Mouse (Mus musculus): Measurements from ENCODE around the gene Ppm1n. TPM values are rescaled to one million over a fixed set of nuclear protein-coding genes. Genes with fewer than 3 reads are reported as not detected.

The Ppm1n gene
- polyA plus RNA-seq, 1 experiment from 2014 or later: 0.80 TPM

- 48% methylated on average over 16 of the region's 16 CpGs for WGBS
- ATAC-seq: no peak
- Histone ChIP-seq H3K4me1 (peaks cover 58% of the 10 kb centered on the region), H3K27me3 (peaks cover 61% of the 10 kb centered on the region), H3K9ac (no peak overlapping the region), H3K36me3 (ENCODE audit: poor library complexity, severe bottlenecking) (no peaks in the 10 kb centered on the region), H3K9me3 (replicated peaks) (no peaks in the 10 kb centered on the region), H3K4me3 (no peak overlapping the region), H3K27ac (no peak overlapping the region), H3K4me2 (no peak overlapping the region)
Observed at GRCm38 (mm10) chr7:19305796-19306765, 26.2 kb upstream of the Ppm1n start.

GRCm38 (mm10) chr7:19305413-19305735 is 25.5 kb upstream of the Ppm1n start:
- H3K9ac ChIP-seq: no peak overlapping the region
- WGBS: 10% methylated on average over 6 of the region's 6 CpGs
- no peak for ATAC-seq
- peak overlapping the region; percentile 39 for H3K4me3 ChIP-seq
- H3K27me3 ChIP-seq: peaks cover 61% of the 10 kb centered on the region
- H3K27ac ChIP-seq: no peak overlapping the region
- no peaks in the 10 kb centered on the region for H3K36me3 ChIP-seq (ENCODE audit: poor library complexity, severe bottlenecking)
- no peaks in the 10 kb centered on the region for H3K9me3 ChIP-seq (replicated peaks)
- H3K4me2 ChIP-seq: peak overlapping the region; percentile 59; the same call in 1 of the 2 replicates
- H3K4me1 ChIP-seq: peaks cover 56% of the 10 kb centered on the region

GRCm38 (mm10) chr7:19304501-19305412 is 24.9 kb upstream of the Ppm1n start:
- peaks cover 61% of the 10 kb centered on the region for H3K27me3 ChIP-seq
- WGBS: 2% methylated on average over 48 of the region's 48 CpGs
- H3K9ac ChIP-seq: peak overlapping the region; percentile 50

GRCm38 (mm10) chr7:19303770-19304169 is 23.9 kb upstream of the Ppm1n start:
- peaks cover 61% of the 10 kb centered on the region for H3K27me3 ChIP-seq

More at GRCm38 (mm10) chr7:19304501-19305412, 24.9 kb upstream of the Ppm1n start:
- Histone ChIP-seq H3K4me1 (peaks cover 54% of the 10 kb centered on the region), H3K4me2 (peak overlapping the region; percentile 59), H3K9me3 (replicated peaks) (no peaks in the 10 kb centered on the region), H3K36me3 (ENCODE audit: poor library complexity, severe bottlenecking) (no peaks in the 10 kb centered on the region), H3K4me3 (peak overlapping the region; percentile 39), H3K27ac (no peak overlapping the region)
- ATAC-seq: no peak

GRCm38 (mm10) chr7:19303046-19303305 is 23.1 kb upstream of the Ppm1n start:
- H3K27me3 ChIP-seq: peaks cover 61% of the 10 kb centered on the region
- WGBS: 75% methylated on average over 12 of the region's 12 CpGs
- H3K4me1 ChIP-seq: peaks cover 40% of the 10 kb centered on the region
- H3K27ac ChIP-seq: no peak overlapping the region
- no peak for ATAC-seq
- H3K9ac ChIP-seq: no peak overlapping the region
- no peaks in the 10 kb centered on the region for H3K9me3 ChIP-seq (replicated peaks)
- H3K36me3 ChIP-seq (ENCODE audit: poor library complexity, severe bottlenecking): no peaks in the 10 kb centered on the region
- H3K4me2 ChIP-seq: no peak overlapping the region
- H3K4me3 ChIP-seq: no peak overlapping the region

More at GRCm38 (mm10) chr7:19303770-19304169, 23.9 kb upstream of the Ppm1n start:
- Histone ChIP-seq H3K9me3 (replicated peaks) (no peaks in the 10 kb centered on the region), H3K36me3 (ENCODE audit: poor library complexity, severe bottlenecking) (no peaks in the 10 kb centered on the region), H3K4me1 (peaks cover 44% of the 10 kb centered on the region), H3K27ac (no peak overlapping the region), H3K4me3 (peak overlapping the region; percentile 39), H3K9ac (peak overlapping the region; percentile 48; the same call in 1 of the 2 replicates), H3K4me2 (peak overlapping the region; percentile 59)
- WGBS: 0% methylated on average over 16 of the region's 16 CpGs
- no peak for ATAC-seq

- Histone ChIP-seq H3K4me2 (peak overlapping the region; percentile 64), H3K27me3 (peaks cover 61% of the 10 kb centered on the region), H3K4me3 (peak overlapping the region; percentile 44), H3K36me3 (ENCODE audit: poor library complexity, severe bottlenecking) (no peaks in the 10 kb centered on the region), H3K9me3 (replicated peaks) (no peaks in the 10 kb centered on the region), H3K4me1 (peaks cover 35% of the 10 kb centered on the region), H3K9ac (peak overlapping the region; percentile 55; the same call in 1 of the 2 replicates), H3K27ac (no peak overlapping the region)
- WGBS: 47% methylated on average over 13 of the region's 13 CpGs
- ATAC-seq: no peak
Observed at GRCm38 (mm10) chr7:19302264-19303045, 22.6 kb upstream of the Ppm1n start.

- H3K27me3 ChIP-seq: peaks cover 53% of the 10 kb centered on the region
Observed at GRCm38 (mm10) chr7:19301461-19302263, 21.8 kb upstream of the Ppm1n start.

GRCm38 (mm10) chr7:19300501-19301421 is 20.9 kb upstream of the Ppm1n start:
- H3K4me1 ChIP-seq: peaks cover 33% of the 10 kb centered on the region

More at GRCm38 (mm10) chr7:19301461-19302263, 21.8 kb upstream of the Ppm1n start:
- H3K4me3 ChIP-seq: peak overlapping the region; percentile 44
- H3K27ac ChIP-seq: no peak overlapping the region
- H3K9me3 ChIP-seq (replicated peaks): no peaks in the 10 kb centered on the region
- 10% methylated on average over 16 of the region's 16 CpGs for WGBS
- ATAC-seq: no peak
- H3K36me3 ChIP-seq (ENCODE audit: poor library complexity, severe bottlenecking): no peaks in the 10 kb centered on the region
- H3K4me1 ChIP-seq: peaks cover 33% of the 10 kb centered on the region
- H3K9ac ChIP-seq: peak overlapping the region; percentile 55
- H3K4me2 ChIP-seq: peak overlapping the region; percentile 64

GRCm38 (mm10) chr7:19299194-19299593 is 19.3 kb upstream of the Ppm1n start:
- Histone ChIP-seq H3K4me3 (no peak overlapping the region), H3K9me3 (replicated peaks) (no peaks in the 10 kb centered on the region), H3K27me3 (peaks cover 28% of the 10 kb centered on the region), H3K4me2 (no peak overlapping the region), H3K27ac (no peak overlapping the region), H3K4me1 (peaks cover 27% of the 10 kb centered on the region), H3K9ac (no peak overlapping the region), H3K36me3 (ENCODE audit: poor library complexity, severe bottlenecking) (peaks cover 7% of the 10 kb centered on the region)
- WGBS: 20% methylated on average over 3 of the region's 3 CpGs
- no peak for ATAC-seq

More at GRCm38 (mm10) chr7:19300501-19301421, 20.9 kb upstream of the Ppm1n start:
- Histone ChIP-seq H3K4me3 (peak overlapping the region; percentile 44), H3K27ac (no peak overlapping the region), H3K4me2 (peak overlapping the region; percentile 64), H3K36me3 (ENCODE audit: poor library complexity, severe bottlenecking) (no peaks in the 10 kb centered on the region), H3K27me3 (peaks cover 44% of the 10 kb centered on the region), H3K9ac (peak overlapping the region; percentile 41), H3K9me3 (replicated peaks) (no peaks in the 10 kb centered on the region)
- WGBS: under 1% methylated on average over 29 of the region's 29 CpGs
- ATAC-seq: peak; percentile 82

- H3K4me2 ChIP-seq: no peak overlapping the region
- H3K9ac ChIP-seq: no peak overlapping the region
- peaks cover 21% of the 10 kb centered on the region for H3K36me3 ChIP-seq (ENCODE audit: poor library complexity, severe bottlenecking)
- H3K4me3 ChIP-seq: no peak overlapping the region
- 94% methylated on average over 5 of the region's 5 CpGs for WGBS
- peaks cover 14% of the 10 kb centered on the region for H3K27me3 ChIP-seq
- H3K4me1 ChIP-seq: peaks cover 19% of the 10 kb centered on the region
- H3K27ac ChIP-seq: no peak overlapping the region
- H3K9me3 ChIP-seq (replicated peaks): no peaks in the 10 kb centered on the region
- ATAC-seq: no peak
Observed at GRCm38 (mm10) chr7:19297794-19298193, 17.9 kb upstream of the Ppm1n start.

Data from forebrain, embryonic 13.5 days (tissue).